Mouse (Mus musculus): ENCODE data around the gene Rgs6. TPM values are rescaled to one million over a fixed set of nuclear protein-coding genes. Genes with fewer than 3 reads are reported as not detected.

The Rgs6 gene
- total and polyA plus RNA-seq, 3 experiments, result not detected

- Histone ChIP-seq H3K27ac (ENCODE audit: insufficient read depth, low read depth) (no peak overlapping the region), H3K4me1 (ENCODE audit: control insufficient read depth in 1 of 2, insufficient read depth in 2 of 2) (0 out of 4 replicates have a peak, but pooled peaks cover 0 to 2% of the 10 kb centered on the region in 2 experiments), H3K9me3 (replicated peaks; ENCODE audit: low read length) (no peaks in the 10 kb centered on the region), H3K4me2 (ENCODE audit: insufficient read depth, low read depth, poor library complexity, severe bottlenecking) (no peak overlapping the region), H3K4me3 (replicated peaks in 1 of 3; ENCODE audit: low read depth in 2 of 3, low read length in 2 of 3, poor library complexity in 1 of 3) (no peak overlapping the region), H3K27me3 (replicated peaks) (no peaks in the 10 kb centered on the region), H3K36me3 (replicated peaks in 1 of 2; ENCODE audit: control insufficient read depth in 1 of 2, insufficient read depth in 1 of 2, low read length in 1 of 2) (no peaks in the 10 kb centered on the region), H3K79me2 (replicated peaks; ENCODE audit: control insufficient read depth, extremely low read depth, insufficient read depth, poor library complexity, severe bottlenecking) (no peaks in the 10 kb centered on the region), H3K9ac (ENCODE audit: insufficient read depth, low read depth) (no peak overlapping the region)
- in situ Hi-C loops (cut with MboI; ENCODE audit: low pct_ligation_motif_present, low pct_unique_long_range_greater_than_20kb, low sequenced_read_pairs) (no loop called here), dilution Hi-C loops (cut with MboI; ENCODE audit: extremely low pct_ligation_motif_present, extremely low pct_unique_long_range_greater_than_20kb, low sequenced_read_pairs) (no loop called here)
- no peak for DNase-seq (ENCODE audit: extremely low read depth)
- TF ChIP-seq ZKSCAN1 (IDR thresholded peaks at IDR 0.05; ENCODE audit: borderline replicate concordance, low read depth, low read length) (no peak), UBTF (IDR thresholded peaks at IDR 0.05; ENCODE audit: low read depth, low read length) (no peak), ZMIZ1 (IDR thresholded peaks at IDR 0.05; ENCODE audit: low read depth, low read length) (no peak), BHLHE40 (IDR thresholded peaks at IDR 0.05; ENCODE audit: low read depth, low read length) (no peak), USF2 (conservative IDR thresholded peaks at IDR 0.05; ENCODE audit: low read depth, low read length) (no peak), CTCF (conservative IDR thresholded peaks at IDR 0.05 in 1 of 2, IDR thresholded peaks at IDR 0.05 in 1 of 2; ENCODE audit: low read depth in 2 of 2, low read length in 2 of 2) (no peak)
Measured at GRCm38 (mm10) chr12:82670201-82670737, 82.2 kb downstream of the Rgs6 start.

GRCm38 (mm10) chr12:82671591-82671990 lies 83.5 kb downstream of the Rgs6 start:
- Histone ChIP-seq H3K36me3 (replicated peaks in 1 of 2; ENCODE audit: control insufficient read depth in 1 of 2, insufficient read depth in 1 of 2, low read length in 1 of 2) (no peaks in the 10 kb centered on the region), H3K27ac (ENCODE audit: insufficient read depth, low read depth) (no peak overlapping the region), H3K9me3 (replicated peaks; ENCODE audit: low read length) (no peaks in the 10 kb centered on the region), H3K4me2 (ENCODE audit: insufficient read depth, low read depth, poor library complexity, severe bottlenecking) (no peak overlapping the region), H3K9ac (ENCODE audit: insufficient read depth, low read depth) (no peak overlapping the region), H3K79me2 (replicated peaks; ENCODE audit: control insufficient read depth, extremely low read depth, insufficient read depth, poor library complexity, severe bottlenecking) (no peaks in the 10 kb centered on the region), H3K27me3 (replicated peaks) (no peaks in the 10 kb centered on the region), H3K4me1 (ENCODE audit: control insufficient read depth in 1 of 2, insufficient read depth in 2 of 2) (0 out of 4 replicates have a peak, but pooled peaks cover 0 to 2% of the 10 kb centered on the region in 2 experiments), H3K4me3 (replicated peaks in 1 of 3; ENCODE audit: low read depth in 2 of 3, low read length in 2 of 3, poor library complexity in 1 of 3) (no peak overlapping the region)
- no peak for DNase-seq (ENCODE audit: extremely low read depth)
- dilution Hi-C loops (cut with MboI; ENCODE audit: extremely low pct_ligation_motif_present, extremely low pct_unique_long_range_greater_than_20kb, low sequenced_read_pairs), result no loop called here
- in situ Hi-C loops (cut with MboI; ENCODE audit: low pct_ligation_motif_present, low pct_unique_long_range_greater_than_20kb, low sequenced_read_pairs), result no loop called here
- TF ChIP-seq HCFC1 (IDR thresholded peaks at IDR 0.05; ENCODE audit: low read depth, low read length) (no peak), USF1 (IDR thresholded peaks at IDR 0.05; ENCODE audit: low read depth, low read length) (no peak), MAFK (IDR thresholded peaks at IDR 0.05; ENCODE audit: insufficient replicate concordance, low read length) (no peak), SIN3A (IDR thresholded peaks at IDR 0.05; ENCODE audit: low read length) (no peak), PAX5 (IDR thresholded peaks at IDR 0.05; ENCODE audit: low read length) (no peak), MEF2A (IDR thresholded peaks at IDR 0.05; ENCODE audit: borderline replicate concordance, low read depth, low read length) (no peak), CHD1 (IDR thresholded peaks at IDR 0.05; ENCODE audit: low read depth, low read length) (no peak), CTCF (conservative IDR thresholded peaks at IDR 0.05 in 1 of 2, IDR thresholded peaks at IDR 0.05 in 1 of 2; ENCODE audit: low read depth in 2 of 2, low read length in 2 of 2) (no peak), KAT2A (IDR thresholded peaks at IDR 0.05; ENCODE audit: insufficient replicate concordance, low read length) (no peak), ZKSCAN1 (IDR thresholded peaks at IDR 0.05; ENCODE audit: borderline replicate concordance, low read depth, low read length) (no peak), ETS1 (conservative IDR thresholded peaks at IDR 0.05; ENCODE audit: low read depth, low read length) (no peak), TBP (conservative IDR thresholded peaks at IDR 0.05; ENCODE audit: low read depth, low read length) (no peak), RCOR1 (conservative IDR thresholded peaks at IDR 0.05; ENCODE audit: low read depth, low read length) (no peak), JUND (conservative IDR thresholded peaks at IDR 0.05; ENCODE audit: low read depth, low read length) (no peak), ZMIZ1 (IDR thresholded peaks at IDR 0.05; ENCODE audit: low read depth, low read length) (no peak), POLR2A (IDR thresholded peaks at IDR 0.05; ENCODE audit: low read depth, low read length) (no peak), USF2 (conservative IDR thresholded peaks at IDR 0.05; ENCODE audit: low read depth, low read length) (no peak), POLR2AphosphoS2 (IDR thresholded peaks at IDR 0.05; ENCODE audit: low read depth, low read length) (no peak), NRF1 (IDR thresholded peaks at IDR 0.05; ENCODE audit: low read depth, low read length) (no peak)
